Mouse (Mus musculus) megakaryocyte, embryonic 14.5 days (primary cell): ENCODE measurements around the gene Tbl2.

Source experiments
- FLI1 ChIP-seq: IDR thresholded peaks from 2 replicates; pipeline ENCODE4 v1.6.1; 2012; ENCODE audit warnings: low read length, inconsistent platforms, mixed read lengths
- GATA1 ChIP-seq: IDR thresholded peaks from 3 replicates; pipeline ENCODE4 v1.6.1; 2012; ENCODE audit warnings: mixed read lengths, low read length, inconsistent platforms, borderline replicate concordance

GRCm38 (mm10) chr5:135109976-135110375, 39.5 kb upstream of the Tbl2 start:
- TF ChIP-seq GATA1 (no peak), FLI1 (no peak)
